Mouse (Mus musculus) neural tube, embryonic 11.5 days (tissue): Measurements from ENCODE around the gene Fmnl2. TPM values are rescaled to one million over a fixed set of nuclear protein-coding genes. Genes with fewer than 3 reads are reported as not detected.

Experiments used
- ATAC-seq: fragments of 200-750 bp; cut with Nextera tagmentation; 2 replicates; pipeline ENCODE4 v1.8.0; 2017; ENCODE audit warnings: moderate number of reproducible peaks, mild to moderate bottlenecking, moderate TSS enrichment, moderate library complexity; ENCODE audit not compliant: insufficient read depth, low FRiP score, low TSS enrichment
- DNase-seq: peaks from one replicate; pipeline ENCODE4 v3.0.0-alpha.2; 2015; ENCODE audit warnings: low spot score
- H3K27ac ChIP-seq: fragments of 300-500 bp; sonication (generic); 2 replicates; pipeline ENCODE4 v1.5.1; 2014; ENCODE audit warnings: low read depth, mild to moderate bottlenecking, low read length
- H3K27me3 ChIP-seq: fragments of 300-500 bp; sonication (generic); 2 replicates; pipeline ENCODE4 v1.6.1; 2014; ENCODE audit warnings: mild to moderate bottlenecking, low read length, mixed read lengths; ENCODE audit not compliant: control insufficient read depth, insufficient read depth
- H3K36me3 ChIP-seq: fragments of 300-500 bp; sonication (generic); 2 replicates; pipeline ENCODE4 v1.6.1; 2014; ENCODE audit warnings: mild to moderate bottlenecking, low read length, moderate library complexity, mixed read lengths; ENCODE audit not compliant: control insufficient read depth, insufficient read depth
- H3K4me1 ChIP-seq: fragments of 300-500 bp; sonication (generic); 2 replicates; pipeline ENCODE4 v1.6.1; 2014; ENCODE audit warnings: low read length, mixed read lengths; ENCODE audit not compliant: control insufficient read depth, insufficient read depth
- H3K4me2 ChIP-seq: fragments of 300-500 bp; sonication (generic); 2 replicates; pipeline ENCODE4 v1.6.1; 2014; ENCODE audit warnings: low read depth, mild to moderate bottlenecking, moderate library complexity
- H3K4me3 ChIP-seq: fragments of 300-500 bp; sonication (generic); 2 replicates; pipeline ENCODE4 v1.5.1; 2014; ENCODE audit warnings: low read depth, low read length
- H3K9ac ChIP-seq: fragments of 300-500 bp; sonication (generic); 2 replicates; pipeline ENCODE4 v1.6.1; 2014; ENCODE audit warnings: mild to moderate bottlenecking, low read length
- H3K9me3 ChIP-seq: fragments of 300-500 bp; sonication (generic); 2 replicates; pipeline ENCODE4 v1.6.1; 2016; ENCODE audit warnings: low read length; ENCODE audit not compliant: control insufficient read depth
- WGBS: fragments of 180-500 bp; shearing (Covaris S2); extraction: QIAGEN DNeasy Blood & Tissue Kit; methylation state at CpG from one replicate; pipeline ENCODE4 v1.1.7; 2014; 5-methylcytosine and 5-hydroxymethylcytosine counted together
- polyA plus RNA-seq: library from polyadenylated mRNA; unstranded; fragments of >200 nt; fragmentation: Nextera tagmentation; extraction: Ambion mirVana; gene quantifications from 2 replicates; pipeline ENCODE4 v1.2.1, GENCODE M21; 2014

Fmnl2 gene
- polyA plus RNA-seq, 1 experiment from 2014 or later, result 7.8 TPM

- ATAC-seq (no peak), DNase-seq (no peak)
- Histone ChIP-seq H3K9me3 (no peaks in the 10 kb centered on the region), H3K9ac (no peak overlapping the region), H3K4me1 (no peaks in the 10 kb centered on the region), H3K4me3 (no peak overlapping the region), H3K27me3 (no peaks in the 10 kb centered on the region), H3K27ac (no peak overlapping the region), H3K4me2 (no peak overlapping the region), H3K36me3 (no peaks in the 10 kb centered on the region)
- WGBS, result 68% methylated on average over 18 of the region's 18 CpGs
Observed at GRCm38 (mm10) chr2:52873276-52874063, 15.8 kb downstream of the Fmnl2 start.

GRCm38 (mm10) chr2:52874721-52875120 is 17.1 kb downstream of the Fmnl2 start:
- H3K27me3 ChIP-seq, result no peaks in the 10 kb centered on the region
- no peaks in the 10 kb centered on the region for H3K36me3 ChIP-seq
- DNase-seq (no peak), ATAC-seq (no peak)
- no peak overlapping the region for H3K4me2 ChIP-seq
- no peak overlapping the region for H3K9ac ChIP-seq
- no peaks in the 10 kb centered on the region for H3K4me1 ChIP-seq
- H3K9me3 ChIP-seq, result no peaks in the 10 kb centered on the region
- H3K4me3 ChIP-seq, result no peak overlapping the region
- no peak overlapping the region for H3K27ac ChIP-seq

DNA sequence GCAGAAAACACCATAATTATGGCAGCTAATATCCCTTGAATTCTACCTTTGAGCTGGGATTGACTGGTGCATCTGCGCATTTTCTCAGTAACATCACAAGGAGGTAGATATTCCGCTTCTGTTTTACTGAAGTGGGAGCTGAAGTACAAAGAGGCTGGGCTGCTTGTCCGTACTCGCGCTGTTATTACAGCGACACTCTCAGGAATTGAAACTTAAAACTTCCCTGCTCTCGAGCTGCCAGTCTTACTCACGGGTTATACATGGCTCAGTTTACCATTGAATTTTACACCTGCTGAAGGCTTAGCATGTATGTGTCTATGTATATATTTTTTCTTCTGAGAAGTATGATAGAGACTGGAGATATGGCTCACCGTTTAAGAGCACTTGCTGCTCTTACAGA is 18.1 kb downstream of the Fmnl2 start:
- no peak for ATAC-seq
- Histone ChIP-seq H3K9me3 (no peaks in the 10 kb centered on the region), H3K9ac (no peak overlapping the region), H3K27ac (no peak overlapping the region), H3K36me3 (no peaks in the 10 kb centered on the region), H3K4me2 (no peak overlapping the region), H3K4me3 (no peak overlapping the region), H3K27me3 (no peaks in the 10 kb centered on the region), H3K4me1 (no peaks in the 10 kb centered on the region)
- no peak for DNase-seq
- 88% methylated on average over 9 of the region's 9 CpGs for WGBS

- H3K9ac ChIP-seq, result no peak overlapping the region
- H3K27ac ChIP-seq, result no peak overlapping the region
- no peaks in the 10 kb centered on the region for H3K4me1 ChIP-seq
- ATAC-seq (no peak), DNase-seq (no peak)
- H3K9me3 ChIP-seq, result no peaks in the 10 kb centered on the region
- WGBS, result 91% methylated on average over 2 of the region's 2 CpGs
- no peak overlapping the region for H3K4me3 ChIP-seq
- H3K27me3 ChIP-seq, result no peaks in the 10 kb centered on the region
- H3K36me3 ChIP-seq, result no peaks in the 10 kb centered on the region
- H3K4me2 ChIP-seq, result no peak overlapping the region
Observed at GRCm38 (mm10) chr2:52883401-52883800, 25.7 kb downstream of the Fmnl2 start.

- no peak overlapping the region for H3K9ac ChIP-seq
- no peaks in the 10 kb centered on the region for H3K9me3 ChIP-seq
- H3K27ac ChIP-seq, result no peak overlapping the region
- no peak for DNase-seq
- WGBS, result 86% methylated on average over 4 of the region's 4 CpGs
- no peaks in the 10 kb centered on the region for H3K27me3 ChIP-seq
- H3K4me2 ChIP-seq, result no peak overlapping the region
- no peaks in the 10 kb centered on the region for H3K4me1 ChIP-seq
- no peaks in the 10 kb centered on the region for H3K36me3 ChIP-seq
- ATAC-seq, result no peak
- H3K4me3 ChIP-seq, result no peak overlapping the region
Observed at GRCm38 (mm10) chr2:52884082-52884481, 26.4 kb downstream of the Fmnl2 start.

DNA sequence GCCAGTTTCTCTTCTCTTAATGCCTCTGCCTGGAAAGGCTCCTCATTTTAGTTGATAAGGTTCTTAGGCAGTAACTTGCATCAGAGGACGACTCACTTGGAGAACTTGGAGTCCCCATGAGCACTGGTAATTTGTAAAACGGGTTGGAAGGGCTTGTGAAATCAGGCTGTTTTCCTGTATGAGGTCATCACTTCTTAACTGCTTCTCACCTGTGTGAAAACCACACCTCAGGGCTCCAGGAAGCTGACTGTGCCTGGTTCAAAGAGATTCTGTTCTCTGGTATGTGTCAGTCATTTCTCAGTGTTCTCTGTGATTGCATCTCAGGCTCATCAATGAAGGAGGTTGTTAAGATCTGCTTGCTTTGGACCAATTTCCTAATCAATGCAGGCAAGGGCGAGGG is 27.4 kb downstream of the Fmnl2 start:
- Histone ChIP-seq H3K36me3 (no peaks in the 10 kb centered on the region), H3K9ac (no peak overlapping the region), H3K4me1 (no peaks in the 10 kb centered on the region), H3K4me2 (no peak overlapping the region), H3K4me3 (no peak overlapping the region), H3K9me3 (no peaks in the 10 kb centered on the region), H3K27me3 (no peaks in the 10 kb centered on the region), H3K27ac (no peak overlapping the region)
- no peak for DNase-seq
- ATAC-seq, result no peak
- 55% methylated on average over 3 of the region's 3 CpGs for WGBS

DNA sequence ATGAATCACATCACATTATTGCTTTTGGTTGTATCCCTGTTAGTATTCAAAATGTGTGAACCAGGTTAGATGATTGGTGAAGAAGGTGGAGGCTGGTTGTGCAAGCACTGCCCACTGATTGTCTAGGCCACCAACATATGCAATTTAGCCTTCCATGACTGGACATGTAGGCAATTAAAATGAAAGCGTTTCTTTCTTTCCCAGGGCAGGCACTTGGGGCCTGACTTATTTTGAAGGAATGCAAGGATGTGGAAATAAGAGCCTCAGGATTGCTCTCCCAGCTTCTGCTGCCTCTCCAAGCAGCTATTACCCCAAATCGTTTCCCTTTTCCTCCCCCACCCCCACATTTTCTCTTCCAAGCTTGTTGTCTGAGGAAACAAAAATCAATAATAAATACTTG is 29.6 kb downstream of the Fmnl2 start:
- Histone ChIP-seq H3K36me3 (no peaks in the 10 kb centered on the region), H3K27me3 (no peaks in the 10 kb centered on the region), H3K9me3 (no peaks in the 10 kb centered on the region), H3K4me3 (no peak overlapping the region), H3K9ac (no peak overlapping the region), H3K4me2 (no peak overlapping the region), H3K27ac (no peak overlapping the region), H3K4me1 (no peaks in the 10 kb centered on the region)
- no peak for DNase-seq
- WGBS, result 82% methylated on average over 2 of the region's 2 CpGs
- ATAC-seq, result no peak

- H3K27me3 ChIP-seq, result no peaks in the 10 kb centered on the region
- 77% methylated on average over 8 of the region's 8 CpGs for WGBS
- H3K4me3 ChIP-seq, result no peak overlapping the region
- H3K27ac ChIP-seq, result no peak overlapping the region
- ATAC-seq (no peak), DNase-seq (no peak)
- no peaks in the 10 kb centered on the region for H3K4me1 ChIP-seq
- no peak overlapping the region for H3K9ac ChIP-seq
- H3K9me3 ChIP-seq, result no peaks in the 10 kb centered on the region
- no peaks in the 10 kb centered on the region for H3K36me3 ChIP-seq
- H3K4me2 ChIP-seq, result no peak overlapping the region
Observed at GRCm38 (mm10) chr2:52891115-52891514, 33.5 kb downstream of the Fmnl2 start.

GRCm38 (mm10) chr2:52891744-52892143 is 34.1 kb downstream of the Fmnl2 start:
- no peak overlapping the region for H3K4me2 ChIP-seq
- H3K9me3 ChIP-seq, result no peaks in the 10 kb centered on the region
- no peak overlapping the region for H3K9ac ChIP-seq
- no peak overlapping the region for H3K4me3 ChIP-seq
- WGBS, result 95% methylated on average over 2 of the region's 2 CpGs
- no peak overlapping the region for H3K27ac ChIP-seq
- no peak for ATAC-seq
- no peak for DNase-seq
- H3K36me3 ChIP-seq, result no peaks in the 10 kb centered on the region
- H3K4me1 ChIP-seq, result no peaks in the 10 kb centered on the region
- no peaks in the 10 kb centered on the region for H3K27me3 ChIP-seq
